Mouse (Mus musculus) layer of hippocampus, adult 18-20 months (tissue): Measurements from ENCODE around the gene Cox6b2. TPM values are rescaled to one million over a fixed set of nuclear protein-coding genes. Genes with fewer than 3 reads are reported as not detected.
"Not testable (repeated sequence)": the region's sequence is repeated elsewhere in the genome, so short reads cannot be mapped to it uniquely, and the experiment has no call there.

Experiments
- DNase-seq, 2 experiments: peaks; one replicate each; pipeline ENCODE4 v3.0.0; 2022; ENCODE audit warnings: low spot score in 2 of 2
- long read RNA-seq: library from polyadenylated mRNA; stranded (forward); transcript quantifications from one replicate; pipeline ENCODE4 v2.0.0, GENCODE M21; 2021
- total RNA-seq, 2 experiments: library from RNA; stranded (reverse); gene quantifications; 2 replicates each; pipeline ENCODE4 v1.2.3; 2021

Cox6b2 gene
- total RNA-seq = 1 to 10 TPM; 9.0 to 9.6 TPM
- long read RNA-seq, partial matches to known transcripts = 0 of 1 reads
- long read RNA-seq, other reads (novel, unspliced or antisense) = 0 of 1 reads

- peak in 1 of 2 experiments; percentile 49 for DNase-seq
Observed at GRCm38 (mm10) chr7:4752821-4753570, at the start of gene Cox6b2. Gene Cox6b2, minus strand, starts transcription at chr7:4753094.

- DNase-seq = no peak
Observed at GRCm38 (mm10) chr7:4802247-4802646, 49.4 kb upstream of the Cox6b2 start.

GRCm38 (mm10) chr7:4795767-4796433, 43.0 kb upstream of the Cox6b2 start:
- DNase-seq = peak in 1 of 2 experiments; percentile 63

DNA sequence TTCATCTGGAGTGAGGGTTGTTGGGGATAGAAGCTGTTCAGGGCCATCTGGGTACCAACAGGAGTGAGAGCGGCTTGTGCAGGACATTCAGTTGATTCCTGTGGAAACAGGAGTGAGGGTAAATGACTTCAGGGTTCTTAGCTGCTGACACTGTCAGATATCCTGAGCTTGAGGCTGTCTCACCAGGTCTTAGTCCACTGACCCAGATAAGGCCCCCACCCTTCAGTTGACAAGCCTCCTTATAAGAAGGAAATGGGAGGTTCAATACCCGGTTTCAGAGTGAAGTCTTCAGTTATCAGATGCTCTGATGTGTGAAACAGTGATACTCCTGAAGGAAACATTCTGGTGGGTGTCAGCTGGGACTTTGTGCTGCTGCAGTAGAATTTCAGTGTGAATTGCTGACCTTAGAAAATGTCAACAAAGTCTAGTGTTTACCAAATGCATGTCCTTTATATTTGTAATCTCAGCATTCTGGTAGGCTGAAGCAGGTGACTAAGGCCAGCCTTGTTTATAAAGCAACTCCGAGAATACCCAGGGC, 41.8 kb upstream of the Cox6b2 start:
- DNase-seq = no peak

- DNase-seq = no peak
Observed at GRCm38 (mm10) chr7:4793674-4794073, 40.8 kb upstream of the Cox6b2 start.

- DNase-seq = not testable (repeated sequence)
Observed at GRCm38 (mm10) chr7:4793248-4793647, 40.4 kb upstream of the Cox6b2 start.

DNA sequence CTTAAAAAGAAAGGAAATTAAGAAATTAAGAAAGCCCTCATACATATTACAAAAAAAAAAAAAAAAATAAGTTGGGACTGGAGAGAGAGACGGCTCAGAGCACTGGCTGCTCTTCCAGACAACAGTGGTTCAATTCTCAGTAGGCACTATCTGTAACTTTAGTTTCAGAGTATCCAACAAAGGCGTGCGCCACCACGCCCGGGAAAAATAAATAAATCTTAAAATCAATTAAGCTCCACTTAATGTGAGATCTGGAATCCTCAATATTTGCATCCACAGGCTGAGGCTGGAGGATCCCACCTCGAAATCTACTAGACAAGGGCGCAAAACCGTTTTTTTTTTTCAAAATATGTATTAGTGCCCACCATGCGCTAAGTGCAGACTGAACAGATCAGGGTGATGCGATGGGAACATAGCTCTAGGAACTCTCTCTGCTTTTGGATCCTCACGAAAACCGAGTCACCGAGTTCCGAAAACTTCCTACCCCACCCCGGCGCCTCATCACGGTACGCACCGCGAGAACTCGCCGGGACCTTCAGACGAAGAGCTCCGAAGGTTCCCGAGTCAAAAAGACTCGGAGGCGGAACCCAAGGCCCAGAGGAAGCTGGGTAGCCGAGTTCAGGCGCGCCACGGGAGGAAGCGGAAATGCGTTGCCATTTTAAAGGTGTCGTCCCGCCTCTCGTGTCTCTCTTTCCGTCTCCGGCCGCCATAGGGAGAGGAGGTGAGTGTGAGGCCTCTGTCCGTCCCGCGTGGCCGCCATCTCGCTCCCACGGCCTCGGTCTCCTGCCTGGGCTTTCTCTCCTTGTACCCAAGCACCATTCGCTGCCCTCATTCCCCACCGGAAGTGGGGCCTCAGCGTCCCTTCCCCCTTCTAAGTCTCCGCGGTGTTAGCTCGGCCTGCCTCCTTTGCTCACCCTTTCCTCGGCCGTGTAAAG, 39.7 kb upstream of the Cox6b2 start, which contains the start of gene Rpl28:
Gene Rpl28, plus strand, starts transcription at position 597 of the 935 bp plus-strand sequence.
- DNase-seq = peak; percentile 94 to 97

- no peak for DNase-seq
Observed at GRCm38 (mm10) chr7:4789436-4789935, 36.6 kb upstream of the Cox6b2 start, which contains the start of gene Tmem238. Gene Tmem238, minus strand, starts transcription at chr7:4789656.

DNA sequence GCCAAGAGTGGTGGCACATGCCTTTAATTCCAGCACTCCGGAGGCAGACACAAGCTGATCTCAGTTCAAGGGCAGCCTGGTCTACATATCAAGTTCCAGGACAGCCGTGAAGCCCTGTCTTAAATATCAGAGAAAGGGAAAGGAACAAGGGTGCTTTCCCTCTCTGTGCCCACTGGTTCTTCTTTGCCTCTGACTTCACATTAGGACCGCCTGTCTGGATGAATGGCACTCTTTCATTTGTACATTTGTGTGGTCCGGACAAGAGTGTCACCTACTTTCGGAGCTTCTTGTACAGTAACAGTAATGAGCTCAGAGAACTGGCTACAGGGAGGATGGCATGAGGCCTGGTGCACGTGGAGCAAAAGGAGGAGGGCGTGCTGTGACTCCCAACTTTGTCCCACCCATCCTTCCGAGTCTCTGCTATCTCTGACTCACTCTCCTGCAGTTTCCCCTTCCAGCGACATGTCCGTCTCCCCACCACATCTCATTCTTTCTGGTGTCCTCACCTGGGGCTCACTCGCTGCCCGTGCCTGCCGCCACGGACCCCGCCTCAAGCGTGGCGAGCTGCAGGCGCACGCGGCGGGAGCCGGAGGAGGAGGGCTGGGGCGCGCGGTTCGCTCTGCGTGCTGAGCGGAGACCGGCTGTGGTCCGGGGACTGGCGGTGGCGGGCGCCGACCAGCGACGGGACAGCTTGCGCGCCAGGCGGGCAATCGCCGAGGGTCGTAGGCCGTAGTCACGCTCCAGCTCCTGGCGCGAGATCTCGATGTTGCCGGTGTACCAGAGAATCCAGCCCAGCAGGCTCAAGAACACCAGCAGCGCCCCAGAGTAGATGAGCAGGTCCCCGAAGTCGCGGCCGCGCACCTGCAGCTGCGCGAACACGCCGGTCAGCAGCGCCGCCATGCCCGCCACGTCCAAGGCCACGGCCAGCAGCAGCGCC, 35.9 kb upstream of the Cox6b2 start:
- DNase-seq = peak in 1 of 2 experiments; percentile 54

- no peak for DNase-seq
Observed at GRCm38 (mm10) chr7:4783667-4784268, 30.9 kb upstream of the Cox6b2 start.

GRCm38 (mm10) chr7:4782759-4783158, 29.9 kb upstream of the Cox6b2 start, which contains the start of the genes Il11 and Tmem190:
Gene Il11, minus strand, starts transcription at chr7:4782859.
Gene Tmem190, plus strand, starts transcription at chr7:4782937.
- DNase-seq = no peak

- no peak for DNase-seq
Observed at GRCm38 (mm10) chr7:4782130-4782529, 29.2 kb upstream of the Cox6b2 start.

GRCm38 (mm10) chr7:4779921-4780320, 27.0 kb upstream of the Cox6b2 start:
- no peak for DNase-seq

DNA sequence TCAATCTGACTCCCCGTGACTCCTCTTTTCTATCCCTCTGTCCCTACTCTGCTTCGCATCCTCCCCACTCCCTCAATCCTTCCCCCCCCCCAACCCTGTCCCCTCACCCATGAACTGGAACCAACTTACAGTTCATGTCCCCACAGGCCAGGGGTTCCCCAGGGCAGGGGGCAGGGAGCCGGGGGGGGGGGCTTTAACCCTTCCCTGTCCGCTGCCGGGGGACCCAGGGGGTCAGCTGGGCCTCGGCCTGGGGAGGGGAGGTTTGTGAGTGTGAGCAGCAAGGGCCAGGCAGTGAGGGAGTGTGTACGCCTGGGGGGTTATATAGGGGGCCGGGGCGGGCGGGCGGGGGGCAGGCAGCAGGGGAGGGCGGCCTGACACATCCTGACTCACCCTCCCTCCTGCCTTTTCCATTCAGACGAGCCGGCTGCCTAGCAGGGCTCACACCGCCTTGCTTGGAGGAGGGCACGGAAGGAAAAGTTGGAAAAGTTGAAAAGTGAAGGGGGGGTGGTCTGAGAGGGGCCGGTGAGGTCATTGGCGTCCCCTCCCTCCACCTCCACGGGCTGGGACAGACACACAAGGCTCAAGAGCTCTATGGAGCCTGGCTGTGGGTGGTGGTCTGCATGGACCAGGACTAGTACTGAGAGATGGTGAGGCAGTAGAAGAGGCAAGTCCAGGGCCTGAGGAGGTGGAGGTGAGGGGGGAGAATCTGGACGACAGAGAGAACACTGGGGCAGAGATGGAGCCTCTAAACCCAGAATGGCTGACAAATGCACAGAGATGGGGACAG, 25.1 kb upstream of the Cox6b2 start:
- no peak for DNase-seq

GRCm38 (mm10) chr7:4776861-4777830, 24.3 kb upstream of the Cox6b2 start:
- no peak for DNase-seq

- no peak for DNase-seq
Observed at GRCm38 (mm10) chr7:4776131-4776530, 23.2 kb upstream of the Cox6b2 start.

- no peak for DNase-seq
Observed at GRCm38 (mm10) chr7:4771202-4771601, 18.3 kb upstream of the Cox6b2 start, which contains the start of gene Fam71e2. Gene Fam71e2, minus strand, starts transcription at chr7:4771302.
